Mouse (Mus musculus) retina, postnatal 1 day (tissue): ENCODE results near the gene Spns3.
A peak's percentile ranks its signal among the peaks of the same experiment; 100 is the strongest.

Source experiments
- DNase-seq: peaks from one replicate; pipeline ENCODE4 v3.0.0-alpha.2; 2012

Gene Spns3

GRCm38 (mm10) chr11:72508651-72509050, 41.7 kb downstream of the Spns3 start:
- no peak for DNase-seq

- DNase-seq = no peak
Observed at GRCm38 (mm10) chr11:72507651-72508050, 42.7 kb downstream of the Spns3 start.

GRCm38 (mm10) chr11:72504016-72504797, 46.1 kb downstream of the Spns3 start:
- DNase-seq = no peak

- DNase-seq = peak; percentile 26
Observed at GRCm38 (mm10) chr11:72503501-72503921, 46.8 kb downstream of the Spns3 start.

- peak; percentile 41 for DNase-seq
Observed at GRCm38 (mm10) chr11:72502236-72502635, 48.1 kb downstream of the Spns3 start.

GRCm38 (mm10) chr11:72501426-72502002, 48.8 kb downstream of the Spns3 start:
- DNase-seq = no peak

- no peak for DNase-seq
Observed at GRCm38 (mm10) chr11:72500139-72500538, 50.2 kb downstream of the Spns3 start.

- no peak for DNase-seq
Observed at GRCm38 (mm10) chr11:72497367-72497766, 52.9 kb downstream of the Spns3 start.

GRCm38 (mm10) chr11:72496775-72497174, 53.5 kb downstream of the Spns3 start:
- no peak for DNase-seq

- DNase-seq = no peak
Observed at GRCm38 (mm10) chr11:72496066-72496465, 54.2 kb downstream of the Spns3 start.

GRCm38 (mm10) chr11:72494046-72494988, 56.0 kb downstream of the Spns3 start:
- peak; percentile 49 for DNase-seq

GRCm38 (mm10) chr11:72491130-72491960, 59.0 kb downstream of the Spns3 start:
- DNase-seq = no peak

GRCm38 (mm10) chr11:72489881-72490301, 60.4 kb downstream of the Spns3 start, which contains the start of gene Spns2:
Gene Spns2 (minus strand): TSS chr11:72489904.
- DNase-seq = peak; percentile 93

- no peak for DNase-seq
Observed at GRCm38 (mm10) chr11:72489397-72489796, 60.9 kb downstream of the Spns3 start.

GRCm38 (mm10) chr11:72488753-72489271, 61.5 kb downstream of the Spns3 start:
- DNase-seq = peak; percentile 88

- DNase-seq = no peak
Observed at GRCm38 (mm10) chr11:72487739-72488138, 62.6 kb downstream of the Spns3 start.

GRCm38 (mm10) chr11:72487171-72487570, 63.1 kb downstream of the Spns3 start:
- DNase-seq = no peak

GRCm38 (mm10) chr11:72485960-72486359, 64.3 kb downstream of the Spns3 start:
- no peak for DNase-seq

- DNase-seq = no peak
Observed at GRCm38 (mm10) chr11:72485157-72485556, 65.1 kb downstream of the Spns3 start.

- DNase-seq = no peak
Observed at GRCm38 (mm10) chr11:72484549-72484948, 65.8 kb downstream of the Spns3 start.

GRCm38 (mm10) chr11:72481952-72482351, 68.4 kb downstream of the Spns3 start:
- DNase-seq = no peak

GRCm38 (mm10) chr11:72481313-72481712, 69.0 kb downstream of the Spns3 start:
- DNase-seq = no peak
